Mouse (Mus musculus) erythroblast, adult 5-6 weeks (primary cell): ENCODE measurements around the gene Gm12800. TPM values are rescaled to one million over a fixed set of nuclear protein-coding genes. Genes with fewer than 3 reads are reported as not detected.
"Not testable (repeated sequence)": the region's sequence is repeated elsewhere in the genome, so short reads cannot be mapped to it uniquely, and the experiment has no call there.

ENCODE experiments used
- ATAC-seq: replicated peaks from 2 replicates; pipeline ENCODE4 v1.8.0; 2016; ENCODE audit warnings: moderate number of reproducible peaks, mild to moderate bottlenecking, moderate TSS enrichment, inconsistent platforms; ENCODE audit not compliant: poor library complexity, low FRiP score, severe bottlenecking
- total RNA-seq, 2 experiments: library from RNA; stranded (forward) in 1 of 2; stranded (reverse) in 1 of 2; fragments of 150-400 nt in 1 of 2; fragments of 200-764, 138-1000 nt in 1 of 2; gene quantifications; 2 replicates each; pipeline versions ENCODE4 v1.2.3 to v1.2.4; 2015 to 2017; ENCODE audit warnings: low replicate concordance in 2 of 2

Gene Gm12800
- total RNA-seq (2015; ENCODE audit: low replicate concordance), result not detected in 2 replicates
- not detected in 2 replicates for total RNA-seq (2017; ENCODE audit: low replicate concordance)

GRCm38 (mm10) chr4:101908821-101909220, at the start of gene Gm12800:
Gm12800 (plus strand) TSS chr4:101909121.
- not testable (repeated sequence) for ATAC-seq

- ATAC-seq, result no peak
Observed at GRCm38 (mm10) chr4:101860873-101861272, 48.0 kb upstream of the Gm12800 start.

GRCm38 (mm10) chr4:101862289-101862688, 46.6 kb upstream of the Gm12800 start:
- ATAC-seq, result no peak

GRCm38 (mm10) chr4:101872031-101872430, 36.9 kb upstream of the Gm12800 start:
- not testable (repeated sequence) for ATAC-seq

GRCm38 (mm10) chr4:101875687-101876086, 33.2 kb upstream of the Gm12800 start:
- not testable (repeated sequence) for ATAC-seq

GRCm38 (mm10) chr4:101883641-101884040, 25.3 kb upstream of the Gm12800 start:
- ATAC-seq, result no peak

GRCm38 (mm10) chr4:101889377-101889776, 19.5 kb upstream of the Gm12800 start:
- ATAC-seq, result no peak

- ATAC-seq, result no peak
Observed at GRCm38 (mm10) chr4:101893656-101894420, 15.1 kb upstream of the Gm12800 start, which contains the start of gene C130073F10Rik. C130073F10Rik (minus strand) TSS chr4:101893789.

- not testable (repeated sequence) for ATAC-seq
Observed at GRCm38 (mm10) chr4:101940107-101940506, 31.2 kb downstream of the Gm12800 start, which contains the start of gene Gm12794. Gm12794 (plus strand) TSS chr4:101940407.

Other genes with a start within 250 kb of the Gm12800 start
- gene Lepr, start 191.7 kb upstream of the Gm12800 start, total RNA-seq (2015; ENCODE audit: low replicate concordance), result 33.0 TPM in 1 of 2 replicates, not detected in the other
- 1.3 and 7.9 TPM in 2 replicates for gene Lepr, start 191.7 kb upstream of the Gm12800 start, total RNA-seq (2017; ENCODE audit: low replicate concordance)
- not detected in 2 replicates for gene B020004J07Rik, start 65.1 kb upstream of the Gm12800 start, total RNA-seq (2015; ENCODE audit: low replicate concordance)
- not detected in 2 replicates for gene B020004J07Rik, start 65.1 kb upstream of the Gm12800 start, total RNA-seq (2017; ENCODE audit: low replicate concordance)
- gene C130073F10Rik, start 15.3 kb upstream of the Gm12800 start, total RNA-seq (2015; ENCODE audit: low replicate concordance), result not detected in 2 replicates
- not detected in 2 replicates for gene C130073F10Rik, start 15.3 kb upstream of the Gm12800 start, total RNA-seq (2017; ENCODE audit: low replicate concordance)
- not detected in 2 replicates for gene Gm12794, start 31.3 kb downstream of the Gm12800 start, total RNA-seq (2015; ENCODE audit: low replicate concordance)
- gene Gm12794, start 31.3 kb downstream of the Gm12800 start, total RNA-seq (2017; ENCODE audit: low replicate concordance), result not detected in 2 replicates
- gene Gm12790, start 71.9 kb downstream of the Gm12800 start, total RNA-seq (2015; ENCODE audit: low replicate concordance), result not detected in 2 replicates
- gene Gm12790, start 71.9 kb downstream of the Gm12800 start, total RNA-seq (2017; ENCODE audit: low replicate concordance), result not detected in 2 replicates
- gene Gm12789, start 77.5 kb downstream of the Gm12800 start, total RNA-seq (2015; ENCODE audit: low replicate concordance), result not detected in 2 replicates
- not detected in 2 replicates for gene Gm12789, start 77.5 kb downstream of the Gm12800 start, total RNA-seq (2017; ENCODE audit: low replicate concordance)
- gene Pde4b, start 178.4 kb downstream of the Gm12800 start, total RNA-seq (2015; ENCODE audit: low replicate concordance), result 4.0 and 5.4 TPM in 2 replicates
- 2.3 and 3.5 TPM in 2 replicates for gene Pde4b, start 178.4 kb downstream of the Gm12800 start, total RNA-seq (2017; ENCODE audit: low replicate concordance)